Mouse (Mus musculus): ENCODE measurements around the gene Dock4.
A peak's percentile ranks its signal among the peaks of the same experiment; 100 is the strongest.

Gene Dock4

DNA sequence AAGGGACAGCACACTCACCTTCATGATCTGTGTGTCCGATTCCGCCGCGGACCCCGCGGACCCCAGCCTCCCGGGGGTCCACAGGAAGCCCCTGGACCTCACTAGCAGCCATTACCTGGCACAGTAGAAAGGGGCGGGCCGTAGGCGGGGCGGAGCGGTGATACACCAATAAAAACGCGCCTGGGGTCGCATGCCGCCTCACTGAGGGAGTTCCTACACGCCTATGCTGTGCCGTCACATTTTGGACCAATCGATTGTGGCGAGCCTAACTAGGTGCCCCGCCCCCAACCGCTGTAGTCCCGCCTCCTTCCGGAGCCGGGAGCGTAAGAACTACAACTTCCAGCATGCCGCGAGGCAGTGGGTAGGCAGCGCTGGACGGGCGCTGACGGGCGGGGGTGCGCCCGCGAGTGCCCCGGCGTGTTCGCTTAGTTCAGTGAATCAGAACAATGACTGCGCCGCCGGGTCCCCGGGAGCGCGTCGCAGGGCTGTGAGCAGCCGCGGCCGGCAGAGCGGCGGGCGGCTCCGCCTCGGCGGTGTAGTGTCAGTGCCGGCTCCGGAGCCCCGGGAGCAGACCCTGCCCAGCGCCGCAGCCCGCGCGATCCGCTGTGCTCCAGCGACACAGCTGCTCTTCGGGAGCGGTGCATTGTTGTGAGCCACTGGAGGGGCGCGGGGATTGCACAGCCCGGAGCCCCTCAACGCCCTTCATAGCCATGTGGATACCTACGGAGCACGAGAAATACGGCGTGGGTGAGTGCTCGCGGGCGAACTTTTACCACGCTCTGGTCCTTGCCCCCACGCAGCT lies at the start of gene Dock4, which contains the start of gene Zfp277:
Gene Dock4, plus strand, starts transcription at position 305 of the 802 bp plus-strand sequence.
Gene Zfp277, minus strand, starts transcription at position 255 of the 802 bp plus-strand sequence.
- DNase-seq (ENCODE audit: low read depth, low spot score), result peak; percentile 99

DNA sequence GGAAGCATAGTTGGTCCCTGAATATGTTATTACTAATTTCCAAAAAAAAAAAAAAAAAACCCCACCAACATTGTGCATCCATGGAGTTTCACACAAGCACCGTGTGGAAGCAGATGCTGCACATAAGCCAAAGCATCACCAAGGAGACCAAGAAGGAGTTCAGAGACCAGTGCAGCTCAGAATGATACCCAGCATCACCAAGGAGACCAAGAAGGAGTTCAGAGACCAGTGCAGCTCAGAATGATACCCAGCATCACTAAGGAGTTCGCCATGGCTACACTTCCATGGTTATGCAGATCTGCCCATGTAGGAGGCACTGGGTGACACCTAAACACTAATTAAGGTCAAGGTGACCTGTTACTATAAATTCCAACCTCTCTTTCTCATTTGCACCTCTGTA lies 46.8 kb upstream of the Dock4 start:
- no peak for DNase-seq (ENCODE audit: low read depth, low spot score)

DNA sequence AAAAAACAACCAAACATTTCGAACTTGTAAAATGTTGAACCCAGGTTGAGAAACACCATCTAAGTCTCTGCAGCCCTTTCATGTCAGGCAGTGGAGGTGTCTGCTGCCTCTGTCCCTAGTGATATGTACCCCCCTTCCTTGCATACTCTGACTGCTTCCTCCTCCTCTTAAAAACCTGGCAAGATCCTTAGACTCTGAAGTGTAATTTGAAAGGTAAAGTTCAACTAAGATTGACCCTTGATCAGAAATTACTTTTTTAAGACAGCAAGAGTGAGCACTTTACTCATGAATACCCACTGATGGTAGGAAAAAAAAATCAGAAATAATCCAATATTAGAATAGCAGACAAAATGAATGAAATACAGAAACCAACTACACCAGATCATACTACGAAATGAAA lies 46.4 kb upstream of the Dock4 start:
- DNase-seq (ENCODE audit: low read depth, low spot score), result no peak

DNA sequence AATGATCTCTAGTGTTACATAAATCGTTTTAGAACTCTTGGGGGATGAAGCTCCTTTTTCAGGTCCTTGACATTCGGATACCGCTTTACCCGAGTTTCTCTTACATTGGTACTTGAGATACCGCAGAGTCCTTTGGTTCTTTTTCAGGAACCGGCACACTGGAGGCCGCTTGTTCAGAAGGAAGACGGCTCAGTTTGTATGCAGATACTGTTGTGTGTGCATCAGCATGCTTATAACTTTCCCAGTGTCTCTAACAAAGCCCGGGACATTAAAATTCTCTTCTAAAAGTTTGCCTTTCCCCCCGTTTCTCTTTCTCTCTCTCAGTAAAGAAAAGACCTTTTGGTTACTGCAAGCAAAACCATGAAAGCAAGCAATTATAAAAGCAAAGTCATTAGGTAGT lies 45.9 kb upstream of the Dock4 start:
- no peak for DNase-seq (ENCODE audit: low read depth, low spot score)

DNA sequence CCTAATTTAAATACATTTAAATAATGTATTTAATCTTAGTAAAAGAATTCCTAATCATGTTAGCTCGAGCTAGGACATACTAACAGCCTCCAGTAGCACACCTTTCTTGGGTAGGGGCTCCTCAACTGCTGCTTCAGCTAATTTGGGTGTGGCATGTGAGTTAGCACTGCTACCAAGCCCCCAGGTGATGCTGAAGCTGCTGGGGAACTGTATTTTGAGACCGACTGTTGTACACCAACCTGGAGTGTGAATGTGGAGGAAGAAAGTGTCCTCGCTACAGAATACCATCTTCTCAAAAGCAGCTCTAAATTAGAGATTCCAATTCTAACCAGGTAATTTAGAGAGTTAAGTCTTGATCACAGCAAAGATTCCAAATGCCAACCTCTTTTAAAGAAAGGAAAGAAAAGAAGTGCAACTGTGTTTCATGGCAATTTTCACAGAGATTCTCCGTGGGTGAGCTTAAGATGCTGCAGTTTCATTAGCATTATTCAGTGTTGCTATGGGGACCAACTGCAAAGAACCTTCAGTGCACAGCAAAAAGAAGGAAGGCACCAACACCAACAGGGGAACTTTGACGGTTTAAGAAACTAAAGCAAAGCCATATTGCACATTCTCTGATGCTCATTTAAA lies 31.0 kb upstream of the Dock4 start:
- DNase-seq (ENCODE audit: low read depth, low spot score), result no peak

DNA sequence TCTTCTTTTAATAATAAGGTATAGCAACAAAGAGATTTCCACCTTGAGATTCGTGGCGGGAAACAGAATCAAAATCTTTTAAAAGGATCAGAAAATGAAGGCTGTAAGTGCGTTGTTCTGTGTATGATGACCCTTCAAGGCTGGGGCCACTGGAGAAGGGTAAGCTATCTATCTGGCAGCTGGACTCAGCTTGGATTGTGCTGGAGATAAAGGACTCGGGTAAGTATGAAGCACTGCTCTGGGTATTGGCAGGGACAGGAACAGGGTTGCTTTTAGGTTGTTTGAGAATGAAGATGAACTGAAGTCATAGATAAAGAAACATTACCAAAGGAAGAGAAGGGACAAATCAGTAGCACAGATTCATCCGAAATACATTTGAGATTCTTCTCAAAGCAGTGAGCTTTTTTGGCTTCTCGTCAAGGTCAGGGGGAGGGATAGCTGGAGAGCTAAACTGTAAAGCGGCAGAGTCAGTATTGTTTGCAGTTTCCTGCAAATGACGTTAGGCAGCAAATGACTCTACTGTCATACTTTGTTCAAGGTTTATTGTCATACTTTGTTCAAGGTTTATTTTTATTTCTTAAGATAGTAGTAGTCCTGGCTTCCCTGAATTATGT lies 30.3 kb upstream of the Dock4 start:
- no peak for DNase-seq (ENCODE audit: low read depth, low spot score)

DNA sequence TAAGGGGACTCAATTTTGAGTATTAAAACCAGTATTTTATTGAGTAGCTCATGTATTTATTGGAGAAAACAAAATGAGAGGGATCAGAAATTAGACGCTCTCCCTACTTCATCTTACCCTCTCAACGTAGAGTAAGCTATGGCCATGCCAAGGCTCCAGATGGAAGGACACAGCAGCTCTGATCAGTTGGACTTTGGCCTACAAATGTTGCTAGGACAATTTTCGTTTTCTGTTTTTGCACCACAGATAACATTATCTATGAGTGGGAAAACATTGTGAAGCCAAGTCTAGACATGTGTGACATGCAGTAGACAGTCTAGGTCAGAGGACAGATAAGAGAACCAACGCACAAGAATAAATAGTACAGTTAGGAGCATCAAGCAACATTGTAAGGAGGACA lies 28.5 kb upstream of the Dock4 start:
- no peak for DNase-seq (ENCODE audit: low read depth, low spot score)

DNA sequence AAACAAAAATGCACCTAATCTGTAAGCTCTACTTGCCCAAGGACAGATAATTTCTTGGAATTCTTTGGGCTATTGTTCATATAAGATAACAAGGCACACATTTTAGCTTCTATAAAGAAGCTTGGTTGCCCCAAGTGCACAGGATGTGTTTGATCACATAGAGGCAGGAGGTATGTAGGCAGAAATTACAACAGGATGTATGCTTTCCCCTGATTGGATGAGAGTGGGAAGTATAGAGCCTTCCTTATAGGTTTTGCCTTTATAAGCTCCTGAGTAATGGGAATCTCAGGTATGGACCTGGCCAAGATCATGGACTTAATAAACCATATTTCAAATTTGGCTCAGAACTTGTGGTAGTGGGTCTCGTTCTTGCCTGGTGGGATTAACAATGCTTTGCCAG lies 20.8 kb upstream of the Dock4 start:
- DNase-seq (ENCODE audit: low read depth, low spot score), result no peak

DNA sequence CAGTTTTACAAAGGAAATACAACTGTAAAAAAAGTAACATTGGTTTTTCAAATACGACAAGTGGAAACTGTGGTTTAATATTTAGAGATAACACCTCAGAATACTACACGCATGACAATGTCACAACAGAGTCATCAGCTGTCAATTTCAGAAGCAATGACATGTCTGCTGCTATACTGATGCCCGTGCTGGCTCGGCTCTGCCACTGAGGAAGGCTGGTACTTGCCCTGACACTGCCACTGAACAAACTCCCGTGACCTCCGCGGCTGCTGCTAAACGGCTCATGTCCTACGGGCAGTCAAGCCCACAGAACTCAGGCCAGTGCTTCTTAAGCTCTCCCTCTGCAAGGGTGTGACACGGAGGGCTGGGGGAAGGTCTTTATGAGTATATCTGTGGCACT lies 18.1 kb upstream of the Dock4 start:
- DNase-seq (ENCODE audit: low read depth, low spot score), result no peak

DNA sequence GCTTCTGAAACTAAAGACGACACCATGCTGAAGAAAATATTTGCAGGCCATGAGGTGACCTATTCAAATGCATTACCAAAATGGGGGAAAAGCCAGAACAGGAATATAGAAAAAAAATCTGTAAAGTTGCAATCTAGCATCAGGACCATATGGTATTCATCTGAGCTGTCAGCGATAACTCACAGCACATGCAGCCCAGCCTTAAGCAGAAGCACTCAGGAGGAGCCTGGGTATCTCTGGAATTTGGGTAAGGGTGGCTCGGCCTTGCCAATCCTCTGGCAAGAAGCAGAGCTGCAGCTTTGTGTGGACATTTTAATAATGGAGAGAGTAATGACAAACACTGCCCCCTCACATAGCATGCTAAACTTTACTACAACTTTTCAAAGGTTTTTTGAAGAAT lies 15.8 kb upstream of the Dock4 start:
- DNase-seq (ENCODE audit: low read depth, low spot score), result no peak

DNA sequence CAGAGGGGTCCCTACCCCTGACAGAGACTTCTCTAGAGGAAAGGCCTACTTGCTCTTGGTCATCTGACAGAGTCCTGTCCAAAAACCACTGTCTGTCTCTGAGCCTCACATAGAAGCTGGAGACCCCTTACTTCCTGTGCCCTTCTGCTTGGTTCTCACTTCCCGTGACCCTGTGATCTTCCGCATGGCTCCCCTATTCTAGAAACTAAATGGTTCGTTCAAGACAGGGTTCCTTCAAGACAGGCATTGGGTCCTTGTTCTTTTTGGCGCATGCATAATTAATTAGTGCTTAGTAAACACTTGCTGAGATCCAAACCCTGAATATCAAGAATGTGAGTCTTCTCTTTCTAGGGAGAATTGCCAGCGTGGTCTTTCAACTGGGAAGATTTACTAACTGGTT lies 14.7 kb upstream of the Dock4 start:
- DNase-seq (ENCODE audit: low read depth, low spot score), result no peak

DNA sequence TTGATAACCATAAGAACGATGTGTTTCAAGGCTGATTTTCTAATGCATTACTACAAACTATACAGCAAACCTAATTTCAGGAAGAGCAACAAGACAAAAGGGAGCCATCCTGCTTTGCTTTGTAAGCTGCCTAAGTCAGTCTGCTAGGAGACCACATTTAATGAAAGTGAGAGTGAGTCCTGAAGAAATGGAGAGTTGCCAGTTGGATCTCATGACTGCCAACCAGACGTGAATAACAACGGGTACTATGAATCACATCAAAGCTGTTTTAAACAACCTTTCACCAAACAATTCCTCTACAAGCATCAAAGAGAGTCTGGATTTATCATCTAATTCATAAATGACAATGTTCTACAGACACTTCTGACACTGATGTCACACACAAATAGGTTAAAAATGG lies 11.7 kb upstream of the Dock4 start:
- DNase-seq (ENCODE audit: low read depth, low spot score), result no peak

DNA sequence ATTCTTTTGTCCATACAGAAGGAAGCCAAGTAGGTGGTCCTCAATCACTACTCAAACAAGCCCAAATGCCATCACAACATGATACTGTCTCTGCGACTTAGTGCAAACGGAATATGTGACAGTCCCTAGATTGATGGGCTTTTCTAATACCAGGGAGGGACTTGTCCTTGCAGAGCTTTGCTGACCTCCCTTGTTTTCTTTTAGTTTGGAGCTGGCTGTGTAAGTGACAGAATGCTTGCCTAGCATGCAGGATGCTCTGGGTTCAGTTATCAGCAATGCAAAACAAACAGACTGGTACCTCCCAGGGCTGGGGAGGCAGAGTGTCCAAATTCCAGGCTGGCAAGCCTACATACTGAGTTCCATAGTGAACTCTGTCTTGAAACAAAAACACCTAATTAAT lies 7.7 kb upstream of the Dock4 start:
- DNase-seq (ENCODE audit: low read depth, low spot score), result no peak

DNA sequence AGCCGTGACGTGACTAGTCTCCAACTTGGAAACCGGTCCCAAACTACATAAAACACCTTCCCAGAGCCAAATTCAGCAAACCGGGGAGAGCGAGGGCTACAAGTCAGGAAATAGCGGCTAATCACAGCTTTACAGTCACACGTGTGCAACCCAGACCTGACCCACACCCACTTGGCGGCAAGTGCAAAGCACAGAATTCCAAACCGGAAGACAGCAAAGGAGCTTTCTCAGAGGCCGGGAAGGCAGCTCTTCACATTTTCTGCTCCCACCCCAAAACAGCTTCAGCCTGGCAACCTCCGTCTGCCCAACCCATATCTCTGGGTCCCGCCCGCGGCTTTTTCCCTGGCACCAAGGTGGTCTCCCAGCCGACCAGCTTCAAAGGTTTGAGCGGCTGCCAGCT lies 546 bp upstream of the Dock4 start:
- no peak for DNase-seq (ENCODE audit: low read depth, low spot score)

DNA sequence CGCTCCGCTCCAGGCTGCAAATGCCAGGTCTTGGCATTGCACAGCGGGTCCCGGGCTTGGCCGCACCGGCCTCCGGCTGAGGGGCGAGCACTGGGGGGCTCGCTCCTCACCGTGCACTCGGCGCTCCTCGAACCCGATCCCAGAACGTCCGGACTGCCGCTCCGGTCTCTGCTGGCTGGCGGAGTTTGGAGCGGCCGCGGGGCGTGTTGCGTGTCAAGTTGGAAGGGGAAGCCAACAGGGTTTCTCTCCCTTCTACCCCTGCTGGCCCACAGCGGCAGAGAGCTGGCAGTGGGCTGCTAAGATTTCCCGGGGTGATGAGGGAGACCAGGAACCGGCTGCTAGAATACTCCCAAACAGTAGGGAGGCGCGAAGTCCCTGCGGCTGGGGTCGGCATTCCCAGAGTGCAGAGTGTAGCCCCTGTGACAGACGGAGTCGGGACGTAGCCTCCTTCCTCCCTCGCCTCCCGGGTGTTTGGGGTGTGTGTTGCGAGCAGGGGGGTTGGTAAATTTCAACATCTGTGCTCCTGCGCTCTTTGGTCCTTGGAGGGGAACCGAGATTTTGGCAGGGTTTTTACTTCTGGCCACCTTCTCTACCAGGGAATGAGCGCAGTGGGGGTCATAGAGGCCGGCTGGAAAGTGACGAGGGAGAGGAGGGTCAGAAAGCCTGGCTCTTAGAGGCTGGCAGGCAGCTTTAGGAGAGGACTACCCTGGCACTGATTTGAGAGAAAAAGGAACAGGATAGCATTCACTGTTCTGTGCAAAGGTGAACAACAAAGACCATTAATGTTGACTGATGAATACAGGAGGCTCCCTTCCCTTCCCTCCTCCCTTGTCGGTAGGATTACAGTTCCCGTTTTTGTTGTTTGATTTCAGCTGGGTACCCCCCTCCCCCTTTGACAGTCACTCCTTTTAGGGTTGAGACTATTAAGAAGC lies 964 bp downstream of the Dock4 start:
- DNase-seq (ENCODE audit: low read depth, low spot score), result no peak

DNA sequence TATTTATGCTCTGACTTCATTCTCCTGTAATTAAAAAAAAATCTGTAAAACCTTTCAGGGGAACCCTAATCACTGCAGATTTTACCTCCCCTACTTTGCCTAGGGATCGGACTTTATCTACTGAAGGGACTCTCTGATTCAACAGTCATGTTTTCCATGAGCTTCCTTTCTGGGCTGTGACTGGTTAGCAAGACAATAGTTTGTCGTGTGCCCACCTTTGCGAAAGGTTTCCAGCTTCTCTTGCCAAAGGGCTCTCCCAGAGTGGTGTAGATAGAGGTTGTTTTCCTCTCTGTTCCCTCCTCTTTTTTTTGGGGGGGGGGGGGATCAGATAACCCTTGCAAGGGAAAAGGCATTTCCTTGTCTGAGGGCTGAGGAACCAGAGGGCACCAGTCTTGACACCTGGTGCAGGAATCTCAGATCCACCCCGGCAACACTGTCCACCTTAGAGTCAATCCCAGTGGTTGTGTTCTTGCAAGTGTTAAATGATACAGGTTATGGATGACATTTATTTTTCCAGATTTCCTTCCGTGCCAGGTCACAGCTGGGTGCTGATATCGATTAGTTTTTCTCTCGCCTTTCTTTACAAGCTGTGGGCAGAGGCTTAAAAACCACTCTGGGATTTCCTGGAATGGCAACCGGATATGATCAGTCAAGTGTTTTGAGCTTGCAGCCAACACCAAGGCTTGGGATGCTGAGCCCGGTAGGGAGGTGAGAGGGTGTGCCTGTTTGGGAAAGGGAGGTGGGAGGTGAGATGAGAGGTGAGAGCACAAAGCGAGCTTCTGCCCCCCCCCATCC lies 2.0 kb downstream of the Dock4 start:
- no peak for DNase-seq (ENCODE audit: low read depth, low spot score)

DNA sequence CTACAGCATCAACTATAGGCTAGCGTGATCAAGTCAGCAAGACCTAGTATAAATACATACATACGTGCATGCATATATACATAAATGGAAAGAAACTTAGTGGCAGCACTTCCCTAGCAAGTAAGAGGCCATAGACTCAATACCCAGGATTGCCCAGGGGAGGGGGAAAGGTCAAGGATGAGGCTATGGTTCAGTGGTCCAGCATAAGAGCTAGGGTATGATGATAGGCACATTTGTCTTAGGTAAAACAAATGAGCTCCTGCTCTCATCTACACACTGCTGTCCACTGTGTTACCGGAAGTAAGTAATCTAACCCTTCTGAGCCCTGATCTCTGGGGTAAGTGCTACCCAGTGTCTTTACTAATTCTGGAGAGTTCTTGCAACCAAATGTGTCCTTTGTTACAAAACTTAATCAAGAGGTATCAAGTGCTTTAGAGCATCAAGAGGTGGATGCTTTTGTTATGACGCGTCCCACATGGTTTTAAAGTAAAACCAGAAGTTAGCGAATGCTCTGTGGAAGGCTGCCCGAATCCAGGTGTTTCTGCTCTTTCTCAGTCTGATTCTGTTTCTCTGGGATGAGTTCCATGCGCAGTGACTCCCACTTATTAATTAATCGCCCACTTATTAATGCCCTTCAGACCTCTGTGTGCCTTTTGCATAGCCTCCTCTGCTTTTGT lies 3.5 kb downstream of the Dock4 start:
- DNase-seq (ENCODE audit: low read depth, low spot score), result no peak

DNA sequence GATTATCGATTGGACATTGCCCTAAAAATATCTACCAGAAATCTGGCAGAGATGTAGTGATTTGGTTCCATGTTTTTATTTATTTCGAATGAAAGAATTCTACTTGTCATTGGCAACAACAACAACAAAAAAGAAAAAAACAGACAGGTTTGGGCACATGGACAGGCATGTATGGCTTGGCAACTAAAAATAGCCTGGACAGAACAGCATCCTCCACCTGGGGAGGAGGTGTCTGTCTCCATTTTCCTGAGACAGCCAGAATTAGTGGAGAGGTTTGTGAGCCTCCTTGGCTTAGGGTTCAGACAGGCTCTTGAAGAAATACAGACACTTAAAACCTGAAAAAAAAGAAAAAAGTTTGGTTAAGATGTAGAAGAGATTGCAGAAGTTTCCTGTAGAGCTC lies 10.8 kb downstream of the Dock4 start:
- DNase-seq (ENCODE audit: low read depth, low spot score), result no peak

DNA sequence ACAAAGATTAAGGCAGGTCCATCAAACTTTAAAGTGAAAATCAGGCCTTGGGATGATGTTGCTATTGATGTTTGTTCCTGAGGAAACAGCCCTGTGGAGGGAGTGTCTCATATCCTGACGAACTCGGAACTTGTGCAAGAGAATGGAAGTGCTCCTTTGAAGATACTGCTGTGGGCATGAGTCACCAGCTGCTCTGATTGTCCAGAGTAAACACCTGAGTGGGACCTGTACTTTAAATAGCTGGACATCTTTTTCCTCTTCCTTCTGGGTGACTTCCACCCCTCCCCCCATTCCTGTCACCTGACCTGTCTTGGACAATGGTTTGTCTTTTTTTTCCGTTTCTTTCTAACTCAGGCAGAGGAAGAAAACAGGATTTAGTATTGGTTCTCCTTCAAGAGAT lies 13.2 kb downstream of the Dock4 start:
- DNase-seq (ENCODE audit: low read depth, low spot score), result no peak

DNA sequence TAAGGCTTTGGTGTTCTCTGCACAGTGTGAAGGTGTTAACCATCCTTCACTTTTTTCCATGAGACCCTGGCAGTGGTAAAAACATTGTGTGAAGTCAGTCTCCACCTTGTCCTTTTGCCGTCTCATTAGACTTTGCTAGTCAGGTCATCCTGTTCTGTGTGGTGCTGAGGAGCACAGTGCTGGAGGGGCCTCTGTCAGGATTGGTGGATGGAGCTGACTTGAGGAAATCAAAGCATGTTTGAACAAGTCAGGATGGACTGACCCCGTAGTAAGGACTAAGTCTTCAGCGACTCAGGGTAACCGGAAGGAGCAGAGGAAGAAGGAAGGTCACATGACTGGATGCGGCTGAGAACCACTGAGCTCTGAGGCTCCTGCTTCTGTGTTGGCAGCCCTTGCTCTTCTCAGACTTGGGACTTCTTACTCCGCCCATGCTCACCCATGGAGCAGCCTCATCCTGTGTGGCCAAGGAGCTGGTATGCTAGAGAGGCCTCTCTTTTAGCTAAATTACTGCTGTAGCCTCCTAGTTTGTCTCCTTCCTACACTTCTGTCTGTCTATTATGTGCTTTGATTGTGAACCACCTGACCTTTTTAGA lies 14.0 kb downstream of the Dock4 start:
- no peak for DNase-seq (ENCODE audit: low read depth, low spot score)
